Mouse (Mus musculus): ENCODE data around the gene Ccdc9b.
A peak's percentile ranks its signal among the peaks of the same experiment; 100 is the strongest.

Gene Ccdc9b

GRCm38 (mm10) chr2:118745915-118746901 is 16.3 kb downstream of the Ccdc9b start:
- DNase-seq = peak; percentile 53

GRCm38 (mm10) chr2:118745232-118745884 is 17.1 kb downstream of the Ccdc9b start, which contains the start of gene Inafm2:
Gene Inafm2 (plus strand): TSS chr2:118745758.
- peak; percentile 92 for DNase-seq

- no peak for DNase-seq
Measured at GRCm38 (mm10) chr2:118744621-118745020, 17.8 kb downstream of the Ccdc9b start.

- DNase-seq = no peak
Measured at GRCm38 (mm10) chr2:118743261-118743943, 19.1 kb downstream of the Ccdc9b start.

GRCm38 (mm10) chr2:118741183-118741582 is 21.3 kb downstream of the Ccdc9b start:
- DNase-seq = no peak

GRCm38 (mm10) chr2:118740341-118740740 is 22.1 kb downstream of the Ccdc9b start:
- DNase-seq = no peak

GRCm38 (mm10) chr2:118733341-118733740 is 29.1 kb downstream of the Ccdc9b start:
- DNase-seq = no peak

- no peak for DNase-seq
Measured at GRCm38 (mm10) chr2:118731981-118732380, 30.5 kb downstream of the Ccdc9b start.

GRCm38 (mm10) chr2:118730622-118730915 is 31.9 kb downstream of the Ccdc9b start:
- peak; percentile 75 for DNase-seq

- no peak for DNase-seq
Measured at GRCm38 (mm10) chr2:118729816-118730621, 32.4 kb downstream of the Ccdc9b start.

- DNase-seq = no peak
Measured at GRCm38 (mm10) chr2:118729194-118729593, 33.3 kb downstream of the Ccdc9b start.

GRCm38 (mm10) chr2:118728337-118728736 is 34.1 kb downstream of the Ccdc9b start, which contains the start of gene Plcb2:
Gene Plcb2 (minus strand): TSS chr2:118728438.
- no peak for DNase-seq

GRCm38 (mm10) chr2:118727911-118728310 is 34.5 kb downstream of the Ccdc9b start:
- no peak for DNase-seq

- DNase-seq = no peak
Measured at GRCm38 (mm10) chr2:118726873-118727272, 35.6 kb downstream of the Ccdc9b start.

- DNase-seq = no peak
Measured at GRCm38 (mm10) chr2:118725511-118725910, 37.0 kb downstream of the Ccdc9b start.

- DNase-seq = no peak
Measured at GRCm38 (mm10) chr2:118723693-118724486, 38.6 kb downstream of the Ccdc9b start.

- DNase-seq = no peak
Measured at GRCm38 (mm10) chr2:118716677-118717076, 45.8 kb downstream of the Ccdc9b start.

GRCm38 (mm10) chr2:118714230-118714629 is 48.2 kb downstream of the Ccdc9b start:
- DNase-seq = no peak

- no peak for DNase-seq
Measured at GRCm38 (mm10) chr2:118713631-118714030, 48.8 kb downstream of the Ccdc9b start.

GRCm38 (mm10) chr2:118711038-118711494 is 51.4 kb downstream of the Ccdc9b start:
- peak; percentile 32 for DNase-seq

- DNase-seq = no peak
Measured at GRCm38 (mm10) chr2:118709655-118710221, 52.7 kb downstream of the Ccdc9b start.
